Mouse (Mus musculus): ENCODE measurements around the gene Kcnj2. TPM values are rescaled to one million over a fixed set of nuclear protein-coding genes. Genes with fewer than 3 reads are reported as not detected.

The Kcnj2 gene
- total RNA-seq, 1 experiment: 0.62 TPM

- TF ChIP-seq ZNF384 (IDR thresholded peaks at IDR 0.05; ENCODE audit: low read depth, low read length): no peak
- no peak for TF ChIP-seq CHD2 (IDR thresholded peaks at IDR 0.05; ENCODE audit: low read depth, low read length)
- no peak for TF ChIP-seq ZC3H11A (IDR thresholded peaks at IDR 0.05; ENCODE audit: borderline replicate concordance, low read depth, low read length)
- no peak for TF ChIP-seq MAFK (IDR thresholded peaks at IDR 0.05; ENCODE audit: insufficient read depth, low read depth, low read length)
- no peak for TF ChIP-seq HCFC1 (IDR thresholded peaks at IDR 0.05; ENCODE audit: borderline replicate concordance, insufficient read depth, low read length)
Measured at GRCm38 (mm10) chr11:111092967-111093366, 27.0 kb downstream of the Kcnj2 start.

GRCm38 (mm10) chr11:111096612-111097011, 30.6 kb downstream of the Kcnj2 start:
- no peaks in the 10 kb centered on the region for H3K9me3 ChIP-seq (ENCODE audit: control insufficient read depth, insufficient read depth, low read depth, low read length)
- no peak overlapping the region for H3K27ac ChIP-seq (ENCODE audit: insufficient read depth, low read depth, low read length, poor library complexity, severe bottlenecking)
- TF ChIP-seq HCFC1 (IDR thresholded peaks at IDR 0.05; ENCODE audit: borderline replicate concordance, insufficient read depth, low read length): no peak
- TF ChIP-seq MAFK (IDR thresholded peaks at IDR 0.05; ENCODE audit: insufficient read depth, low read depth, low read length): no peak
- TF ChIP-seq CHD2 (IDR thresholded peaks at IDR 0.05; ENCODE audit: low read depth, low read length): no peak
- no peak for TF ChIP-seq ZNF384 (IDR thresholded peaks at IDR 0.05; ENCODE audit: low read depth, low read length)
- TF ChIP-seq ZC3H11A (IDR thresholded peaks at IDR 0.05; ENCODE audit: borderline replicate concordance, low read depth, low read length): no peak
- no peak for DNase-seq (ENCODE audit: low read depth, low spot score)
- no peak overlapping the region for H3K9ac ChIP-seq (ENCODE audit: insufficient read depth, low read depth, low read length, poor library complexity, severe bottlenecking)
- H3K36me3 ChIP-seq (ENCODE audit: control insufficient read depth, insufficient read depth, low read length, poor library complexity, severe bottlenecking): no peaks in the 10 kb centered on the region
- H3K4me1 ChIP-seq (ENCODE audit: control insufficient read depth in 2 of 2, insufficient read depth in 2 of 2, low read length in 2 of 2, poor library complexity in 1 of 2): no peaks in the 10 kb centered on the region
- H3K4me3 ChIP-seq (ENCODE audit: insufficient read depth in 1 of 2, low read depth in 1 of 2, low read length in 2 of 2, poor library complexity in 1 of 2, severe bottlenecking in 1 of 2): no peak overlapping the region
- in situ Hi-C loops (cut with MboI; ENCODE audit: low sequenced_read_pairs in 2 of 2, unreplicated experiment in 2 of 2): no loop called here

More at GRCm38 (mm10) chr11:111092967-111093366, 27.0 kb downstream of the Kcnj2 start:
- H3K9ac ChIP-seq (ENCODE audit: insufficient read depth, low read depth, low read length, poor library complexity, severe bottlenecking): no peak overlapping the region
- no peak for DNase-seq (ENCODE audit: low read depth, low spot score)
- in situ Hi-C loops (cut with MboI; ENCODE audit: low sequenced_read_pairs in 2 of 2, unreplicated experiment in 2 of 2): no loop called here
- no peaks in the 10 kb centered on the region for H3K36me3 ChIP-seq (ENCODE audit: control insufficient read depth, insufficient read depth, low read length, poor library complexity, severe bottlenecking)
- no peak overlapping the region for H3K27ac ChIP-seq (ENCODE audit: insufficient read depth, low read depth, low read length, poor library complexity, severe bottlenecking)
- no peak overlapping the region for H3K4me3 ChIP-seq (ENCODE audit: insufficient read depth in 1 of 2, low read depth in 1 of 2, low read length in 2 of 2, poor library complexity in 1 of 2, severe bottlenecking in 1 of 2)
- H3K4me1 ChIP-seq (ENCODE audit: control insufficient read depth in 2 of 2, insufficient read depth in 2 of 2, low read length in 2 of 2, poor library complexity in 1 of 2): no peaks in the 10 kb centered on the region
- no peaks in the 10 kb centered on the region for H3K9me3 ChIP-seq (ENCODE audit: control insufficient read depth, insufficient read depth, low read depth, low read length)

DNA sequence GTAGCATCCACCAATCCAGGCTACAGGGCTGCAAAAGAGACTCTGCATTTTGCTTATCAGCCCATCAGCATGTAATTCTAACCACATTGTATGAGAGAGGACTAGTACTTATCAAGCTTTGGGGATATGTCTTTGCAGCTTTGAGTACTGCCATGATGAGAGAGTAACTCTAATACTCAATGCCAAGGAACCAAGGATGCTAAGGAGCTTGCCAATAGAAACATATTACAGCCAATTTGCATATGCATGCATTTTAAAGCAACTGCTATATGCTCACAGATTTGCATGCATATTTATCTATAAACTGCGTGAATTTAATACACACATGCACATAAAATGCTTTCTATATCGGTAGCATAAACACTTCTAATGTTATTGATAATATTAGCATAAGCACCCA, 34.2 kb downstream of the Kcnj2 start:
- TF ChIP-seq MAFK (IDR thresholded peaks at IDR 0.05; ENCODE audit: insufficient read depth, low read depth, low read length): no peak
- no peak for TF ChIP-seq HCFC1 (IDR thresholded peaks at IDR 0.05; ENCODE audit: borderline replicate concordance, insufficient read depth, low read length)
- no peak for TF ChIP-seq ZC3H11A (IDR thresholded peaks at IDR 0.05; ENCODE audit: borderline replicate concordance, low read depth, low read length)
- TF ChIP-seq CHD2 (IDR thresholded peaks at IDR 0.05; ENCODE audit: low read depth, low read length): no peak
- no peak for TF ChIP-seq ZNF384 (IDR thresholded peaks at IDR 0.05; ENCODE audit: low read depth, low read length)
- no peaks in the 10 kb centered on the region for H3K4me1 ChIP-seq (ENCODE audit: control insufficient read depth in 2 of 2, insufficient read depth in 2 of 2, low read length in 2 of 2, poor library complexity in 1 of 2)

DNA sequence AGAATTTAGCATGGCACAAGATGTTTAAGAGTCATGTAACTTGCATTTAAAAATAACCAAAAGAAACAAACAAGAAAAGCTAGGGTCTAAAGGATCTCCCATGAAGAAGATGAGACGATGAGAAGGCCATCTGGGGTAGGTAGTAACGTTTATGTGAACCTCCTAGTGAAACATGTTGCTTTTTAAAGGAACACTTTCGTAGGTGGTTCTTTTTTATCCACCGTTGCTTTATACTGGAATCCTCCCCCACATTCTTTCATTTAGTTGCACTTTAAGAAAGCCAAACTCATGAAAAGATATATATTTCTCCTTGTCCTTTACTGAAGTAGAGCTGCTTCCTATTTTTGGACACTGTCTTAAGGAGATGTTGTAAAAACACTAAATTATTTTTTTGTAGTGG, 34.7 kb downstream of the Kcnj2 start:
- Histone ChIP-seq H3K27ac (ENCODE audit: insufficient read depth, low read depth, low read length, poor library complexity, severe bottlenecking) (no peak overlapping the region), H3K4me3 (ENCODE audit: insufficient read depth in 1 of 2, low read depth in 1 of 2, low read length in 2 of 2, poor library complexity in 1 of 2, severe bottlenecking in 1 of 2) (no peak overlapping the region), H3K9ac (ENCODE audit: insufficient read depth, low read depth, low read length, poor library complexity, severe bottlenecking) (no peak overlapping the region), H3K36me3 (ENCODE audit: control insufficient read depth, insufficient read depth, low read length, poor library complexity, severe bottlenecking) (no peaks in the 10 kb centered on the region), H3K4me1 (ENCODE audit: control insufficient read depth in 2 of 2, insufficient read depth in 2 of 2, low read length in 2 of 2, poor library complexity in 1 of 2) (no peaks in the 10 kb centered on the region), H3K9me3 (ENCODE audit: control insufficient read depth, insufficient read depth, low read depth, low read length) (no peaks in the 10 kb centered on the region)
- no peak for TF ChIP-seq CHD2 (IDR thresholded peaks at IDR 0.05; ENCODE audit: low read depth, low read length)
- in situ Hi-C loops (cut with MboI; ENCODE audit: low sequenced_read_pairs in 2 of 2, unreplicated experiment in 2 of 2): no loop called here
- no peak for DNase-seq (ENCODE audit: low read depth, low spot score)

More for the DNA sequence above, 34.2 kb downstream of the Kcnj2 start:
- Histone ChIP-seq H3K27ac (ENCODE audit: insufficient read depth, low read depth, low read length, poor library complexity, severe bottlenecking) (no peak overlapping the region), H3K36me3 (ENCODE audit: control insufficient read depth, insufficient read depth, low read length, poor library complexity, severe bottlenecking) (no peaks in the 10 kb centered on the region), H3K9ac (ENCODE audit: insufficient read depth, low read depth, low read length, poor library complexity, severe bottlenecking) (no peak overlapping the region), H3K9me3 (ENCODE audit: control insufficient read depth, insufficient read depth, low read depth, low read length) (no peaks in the 10 kb centered on the region), H3K4me3 (ENCODE audit: insufficient read depth in 1 of 2, low read depth in 1 of 2, low read length in 2 of 2, poor library complexity in 1 of 2, severe bottlenecking in 1 of 2) (no peak overlapping the region)
- in situ Hi-C loops (cut with MboI; ENCODE audit: low sequenced_read_pairs in 2 of 2, unreplicated experiment in 2 of 2): no loop called here
- DNase-seq (ENCODE audit: low read depth, low spot score): no peak

DNA sequence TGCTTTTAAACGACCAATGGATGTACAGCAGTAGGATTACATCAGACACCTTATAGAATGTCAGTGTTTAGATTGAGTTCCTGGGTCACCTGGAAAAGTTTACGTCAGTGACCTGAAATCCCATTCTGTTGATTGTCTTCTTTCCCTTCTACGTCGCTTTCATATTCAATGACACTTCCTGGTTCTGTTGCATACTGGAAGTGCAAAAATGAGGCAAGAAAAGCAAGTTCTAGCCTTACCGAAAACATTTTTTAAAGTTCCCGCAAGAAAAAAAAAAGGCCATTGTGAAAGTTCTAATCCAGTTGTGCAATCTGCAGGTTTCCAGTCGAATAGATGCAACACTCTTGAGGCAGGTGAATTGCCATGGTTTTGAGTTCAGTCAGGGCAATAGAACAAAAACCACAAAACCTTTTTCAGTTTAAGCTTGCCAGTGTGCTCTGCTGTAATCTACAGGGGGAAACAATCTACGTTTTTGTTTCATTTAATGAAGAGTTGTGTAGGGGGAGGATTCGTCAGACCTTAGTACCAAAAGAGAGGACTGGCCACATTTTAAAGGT, 35.7 kb downstream of the Kcnj2 start:
- H3K36me3 ChIP-seq (ENCODE audit: control insufficient read depth, insufficient read depth, low read length, poor library complexity, severe bottlenecking): no peaks in the 10 kb centered on the region
- in situ Hi-C loops (cut with MboI; ENCODE audit: low sequenced_read_pairs in 2 of 2, unreplicated experiment in 2 of 2): no loop called here
- TF ChIP-seq ZNF384 (IDR thresholded peaks at IDR 0.05; ENCODE audit: low read depth, low read length) (no peak), CHD2 (IDR thresholded peaks at IDR 0.05; ENCODE audit: low read depth, low read length) (no peak), MAFK (IDR thresholded peaks at IDR 0.05; ENCODE audit: insufficient read depth, low read depth, low read length) (no peak), ZC3H11A (IDR thresholded peaks at IDR 0.05; ENCODE audit: borderline replicate concordance, low read depth, low read length) (no peak), HCFC1 (IDR thresholded peaks at IDR 0.05; ENCODE audit: borderline replicate concordance, insufficient read depth, low read length) (no peak)
- no peaks in the 10 kb centered on the region for H3K4me1 ChIP-seq (ENCODE audit: control insufficient read depth in 2 of 2, insufficient read depth in 2 of 2, low read length in 2 of 2, poor library complexity in 1 of 2)
- H3K9me3 ChIP-seq (ENCODE audit: control insufficient read depth, insufficient read depth, low read depth, low read length): no peaks in the 10 kb centered on the region
- H3K9ac ChIP-seq (ENCODE audit: insufficient read depth, low read depth, low read length, poor library complexity, severe bottlenecking): no peak overlapping the region
- DNase-seq (ENCODE audit: low read depth, low spot score): no peak
- H3K27ac ChIP-seq (ENCODE audit: insufficient read depth, low read depth, low read length, poor library complexity, severe bottlenecking): no peak overlapping the region
- no peak overlapping the region for H3K4me3 ChIP-seq (ENCODE audit: insufficient read depth in 1 of 2, low read depth in 1 of 2, low read length in 2 of 2, poor library complexity in 1 of 2, severe bottlenecking in 1 of 2)

All from ES-E14 (cell line).